Mouse (Mus musculus) hindbrain, embryonic 10.5 days (tissue): ENCODE data around the gene Zfp9. TPM values are rescaled to one million over a fixed set of nuclear protein-coding genes. Genes with fewer than 3 reads are reported as not detected.
A peak's percentile ranks its signal among the peaks of the same experiment; 100 is the strongest.

Experiments used
- DNase-seq: peaks from one replicate; pipeline ENCODE4 v3.0.0-alpha.2; 2017; ENCODE audit warnings: low spot score
- H3K27ac ChIP-seq: fragments of 300-500 bp; sonication (generic); 2 replicates; pipeline ENCODE4 v1.5.1; 2016; ENCODE audit warnings: mild to moderate bottlenecking, moderate library complexity
- H3K27me3 ChIP-seq: fragments of 300-500 bp; sonication (generic); 2 replicates; pipeline ENCODE4 v1.6.1; 2016; ENCODE audit warnings: mild to moderate bottlenecking; ENCODE audit not compliant: poor library complexity, insufficient read depth, severe bottlenecking
- H3K36me3 ChIP-seq: fragments of 300-500 bp; sonication (generic); 2 replicates; pipeline ENCODE4 v1.6.1; 2016; ENCODE audit warnings: mild to moderate bottlenecking, moderate library complexity
- H3K4me1 ChIP-seq: fragments of 300-500 bp; sonication (generic); replicated peaks from 2 replicates; pipeline ENCODE4 v1.6.1; 2016; ENCODE audit warnings: mild to moderate bottlenecking
- H3K4me3 ChIP-seq: fragments of 300-500 bp; sonication (generic); 2 replicates; pipeline ENCODE4 v1.5.1; 2016; ENCODE audit warnings: mild to moderate bottlenecking, moderate library complexity
- H3K9me3 ChIP-seq: fragments of 300-500 bp; sonication (generic); 2 replicates; pipeline ENCODE4 v1.6.1; 2016; ENCODE audit warnings: mild to moderate bottlenecking, moderate library complexity
- WGBS: fragments of 180-500 bp; shearing (Covaris S2); methylation state at CpG from one replicate; pipeline ENCODE4 v1.1.7; 2016; 5-methylcytosine and 5-hydroxymethylcytosine counted together
- polyA plus RNA-seq: library from polyadenylated mRNA; unstranded; fragments of >200 nt; fragmentation: Nextera tagmentation; extraction: Ambion mirVana; gene quantifications from 2 replicates; pipeline ENCODE4 v1.2.1, GENCODE M21; 2016

Gene Zfp9
- polyA plus RNA-seq = 7.4 TPM in 2 replicates

GRCm38 (mm10) chr6:118478957-118479708, at the start of gene Zfp9:
TSS of gene Zfp9 (minus strand) at chr6:118479320.
- Histone ChIP-seq H3K4me1 (peaks cover 31% of the 10 kb centered on the region), H3K9me3 (no peaks in the 10 kb centered on the region), H3K27me3 (peaks cover 75% of the 10 kb centered on the region), H3K4me3 (peak within 1 kb of the TSS; percentile 65), H3K36me3 (peaks cover 14% of the 10 kb centered on the region), H3K27ac (peak within 1 kb of the TSS; percentile 92)
- peak; percentile 80 for DNase-seq
- under 1% methylated on average over 51 of the region's 57 CpGs for WGBS

- no peak overlapping the region for H3K27ac ChIP-seq
- no peaks in the 10 kb centered on the region for H3K4me1 ChIP-seq
- H3K36me3 ChIP-seq = peaks cover 95% of the 10 kb centered on the region
- no peaks in the 10 kb centered on the region for H3K9me3 ChIP-seq
- DNase-seq = no peak
- H3K4me3 ChIP-seq = no peak overlapping the region
- WGBS = 88% methylated on average over 7 of the region's 7 CpGs
- no peaks in the 10 kb centered on the region for H3K27me3 ChIP-seq
Observed at GRCm38 (mm10) chr6:118520668-118521067, 41.5 kb upstream of the Zfp9 start.

DNA sequence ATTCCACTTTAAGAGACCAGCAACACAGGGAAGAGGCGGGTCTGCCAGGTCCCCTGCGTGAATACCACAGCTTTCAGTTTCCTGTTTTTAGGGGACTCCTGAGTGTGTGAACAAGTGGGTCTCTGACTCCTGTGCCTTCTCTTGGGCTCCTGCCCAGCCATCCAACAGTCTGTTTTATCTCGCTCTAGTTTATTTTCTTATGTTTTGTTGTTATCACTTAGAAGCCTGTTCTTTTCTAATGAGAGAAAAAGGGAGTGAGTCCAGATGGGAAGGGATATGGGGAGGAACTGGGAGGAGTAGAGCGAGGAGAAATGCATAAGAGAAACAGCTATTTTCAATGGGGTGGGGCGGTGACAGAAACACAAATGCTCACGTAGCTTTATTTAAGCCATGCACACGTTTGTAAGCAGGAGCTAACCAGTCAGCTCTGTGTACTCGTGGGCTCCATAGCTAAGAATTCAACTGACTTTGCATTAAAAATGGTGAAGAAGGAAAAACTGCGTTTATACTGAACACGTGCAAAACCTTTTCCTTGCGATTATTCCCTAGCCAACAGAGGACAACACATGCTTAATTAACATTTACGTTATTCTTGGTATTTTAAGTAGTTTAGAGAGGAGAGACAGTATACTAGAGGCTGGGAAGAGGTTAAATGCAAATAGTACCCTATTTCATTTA, 34.4 kb upstream of the Zfp9 start:
- DNase-seq = no peak
- WGBS = 93% methylated on average over 12 of the region's 12 CpGs
- peaks cover 83% of the 10 kb centered on the region for H3K36me3 ChIP-seq
- no peaks in the 10 kb centered on the region for H3K9me3 ChIP-seq
- H3K27me3 ChIP-seq = no peaks in the 10 kb centered on the region
- H3K4me3 ChIP-seq = no peak overlapping the region
- no peaks in the 10 kb centered on the region for H3K4me1 ChIP-seq
- H3K27ac ChIP-seq = no peak overlapping the region

GRCm38 (mm10) chr6:118499010-118499409, 19.9 kb upstream of the Zfp9 start:
- Histone ChIP-seq H3K9me3 (no peaks in the 10 kb centered on the region), H3K27me3 (no peaks in the 10 kb centered on the region), H3K4me3 (no peak overlapping the region), H3K36me3 (peaks cover 34% of the 10 kb centered on the region), H3K27ac (no peak overlapping the region), H3K4me1 (no peaks in the 10 kb centered on the region)
- DNase-seq = no peak
- whole genome bisulfite sequencing = 91% methylated on average over 7 of the region's 7 CpGs

DNA sequence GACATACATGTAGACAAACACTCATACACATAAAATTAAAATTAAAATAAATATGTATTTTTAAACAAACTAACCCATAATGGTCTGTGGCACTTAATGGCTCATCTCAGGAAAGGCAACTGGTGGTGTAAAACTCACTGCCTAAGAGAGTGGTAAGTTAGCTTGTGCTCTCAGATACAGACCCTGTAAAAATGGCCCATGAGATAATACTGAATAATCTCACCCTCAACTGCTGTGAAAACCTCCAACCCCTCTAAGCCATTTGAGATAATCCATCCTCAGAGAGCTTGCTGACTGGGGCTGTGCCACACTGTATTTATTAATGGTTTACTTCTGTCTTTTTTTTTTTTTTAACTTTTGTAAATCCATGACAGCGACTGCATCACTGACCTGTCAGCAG, 3.0 kb upstream of the Zfp9 start:
- Histone ChIP-seq H3K36me3 (peaks cover under 1% of the 10 kb centered on the region; the same call in 1 of the 2 replicates), H3K27ac (no peak overlapping the region), H3K4me3 (no peak overlapping the region), H3K27me3 (peaks cover 46% of the 10 kb centered on the region), H3K4me1 (peaks cover 25% of the 10 kb centered on the region), H3K9me3 (no peaks in the 10 kb centered on the region)
- DNase-seq = no peak
- WGBS = 88% methylated on average over 1 of the region's 1 CpGs

GRCm38 (mm10) chr6:118477875-118478785, 990 bp downstream of the Zfp9 start:
- H3K27me3 ChIP-seq = peaks cover 68% of the 10 kb centered on the region
- 24% methylated on average over 10 of the region's 10 CpGs for WGBS
- H3K9me3 ChIP-seq = no peaks in the 10 kb centered on the region
- peak; percentile 22 for DNase-seq
- peaks cover 31% of the 10 kb centered on the region for H3K4me1 ChIP-seq
- H3K4me3 ChIP-seq = peak overlapping the region; percentile 65
- H3K27ac ChIP-seq = peak overlapping the region; percentile 92
- peaks cover 16% of the 10 kb centered on the region for H3K36me3 ChIP-seq

- H3K4me1 ChIP-seq = no peaks in the 10 kb centered on the region
- H3K27me3 ChIP-seq = no peaks in the 10 kb centered on the region
- H3K36me3 ChIP-seq = peaks cover 36% of the 10 kb centered on the region
- no peak overlapping the region for H3K4me3 ChIP-seq
- WGBS = 81% methylated on average over 15 of the region's 15 CpGs
- H3K9me3 ChIP-seq = no peaks in the 10 kb centered on the region
- no peak overlapping the region for H3K27ac ChIP-seq
- DNase-seq = no peak
Observed at GRCm38 (mm10) chr6:118462069-118462705, 16.9 kb downstream of the Zfp9 start.

GRCm38 (mm10) chr6:118457726-118458125, 21.4 kb downstream of the Zfp9 start:
- 77% methylated on average over 1 of the region's 1 CpGs for WGBS
- Histone ChIP-seq H3K36me3 (0 out of 2 replicates have a peak, but pooled peaks cover 6% of the 10 kb centered on the region), H3K4me3 (no peak overlapping the region), H3K27ac (no peak overlapping the region), H3K9me3 (no peaks in the 10 kb centered on the region), H3K4me1 (peaks cover 22% of the 10 kb centered on the region), H3K27me3 (no peaks in the 10 kb centered on the region)
- DNase-seq = no peak

- H3K27ac ChIP-seq = peak within 1 kb of the TSS; percentile 96
- H3K27me3 ChIP-seq = no peaks in the 10 kb centered on the region
- peak; percentile 92 for DNase-seq
- H3K4me3 ChIP-seq = peak within 1 kb of the TSS; percentile 86
- peaks cover 22% of the 10 kb centered on the region for H3K4me1 ChIP-seq
- H3K36me3 ChIP-seq = peaks cover 17% of the 10 kb centered on the region
- under 1% methylated on average over 43 of the region's 43 CpGs for WGBS
- no peaks in the 10 kb centered on the region for H3K9me3 ChIP-seq
Observed at GRCm38 (mm10) chr6:118455042-118455631, 24.0 kb downstream of the Zfp9 start, which contains the start of gene Zfp248. TSS of gene Zfp248 (minus strand) at chr6:118455528.

- H3K4me1 ChIP-seq = peaks cover 22% of the 10 kb centered on the region
- 56% methylated on average over 8 of the region's 8 CpGs for WGBS
- H3K36me3 ChIP-seq = peaks cover 17% of the 10 kb centered on the region
- no peaks in the 10 kb centered on the region for H3K27me3 ChIP-seq
- H3K27ac ChIP-seq = peak overlapping the region; percentile 96
- H3K4me3 ChIP-seq = peak overlapping the region; percentile 86
- DNase-seq = peak; percentile 6
- H3K9me3 ChIP-seq = no peaks in the 10 kb centered on the region
Observed at GRCm38 (mm10) chr6:118454452-118454851, 24.7 kb downstream of the Zfp9 start.

DNA sequence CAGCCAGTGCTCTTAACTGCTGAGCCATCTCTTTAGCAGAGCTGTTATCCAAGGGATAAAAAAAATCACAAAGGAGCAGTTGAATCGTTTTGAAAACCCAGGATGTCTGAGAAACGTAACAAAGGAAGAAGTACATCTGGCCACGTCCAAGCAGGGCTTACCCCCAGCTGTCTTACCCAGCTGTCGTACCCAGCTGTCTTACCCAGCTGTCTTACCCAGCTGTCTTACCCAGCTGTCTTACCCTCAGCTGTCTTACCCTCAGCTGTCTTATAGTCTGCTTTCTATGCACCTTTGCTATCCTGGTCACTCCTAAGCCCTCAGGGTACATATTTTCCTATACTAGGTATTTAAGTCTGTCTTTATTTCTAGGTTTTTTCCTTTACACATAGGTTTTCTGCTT, 47.6 kb downstream of the Zfp9 start:
- H3K9me3 ChIP-seq = peaks cover 17% of the 10 kb centered on the region; the same call in 1 of the 2 replicates
- no peak for DNase-seq
- WGBS = 95% methylated on average over 4 of the region's 4 CpGs
- H3K36me3 ChIP-seq = peaks cover 58% of the 10 kb centered on the region
- H3K27ac ChIP-seq = no peak overlapping the region
- H3K4me1 ChIP-seq = no peaks in the 10 kb centered on the region
- H3K4me3 ChIP-seq = no peak overlapping the region
- H3K27me3 ChIP-seq = no peaks in the 10 kb centered on the region

- WGBS = 96% methylated on average over 1 of the region's 1 CpGs
- H3K4me3 ChIP-seq = no peak overlapping the region
- H3K9me3 ChIP-seq = peaks cover 17% of the 10 kb centered on the region; the same call in 1 of the 2 replicates
- H3K27me3 ChIP-seq = no peaks in the 10 kb centered on the region
- no peaks in the 10 kb centered on the region for H3K4me1 ChIP-seq
- H3K27ac ChIP-seq = no peak overlapping the region
- peaks cover 47% of the 10 kb centered on the region for H3K36me3 ChIP-seq
- DNase-seq = no peak
Observed at GRCm38 (mm10) chr6:118426666-118427065, 52.5 kb downstream of the Zfp9 start.
